Mouse (Mus musculus) intestine, postnatal 0 days (tissue): ENCODE data around the gene Txn2. TPM values are rescaled to one million over a fixed set of nuclear protein-coding genes. Genes with fewer than 3 reads are reported as not detected.

Experiments used
- ATAC-seq: fragments of 200-750 bp; cut with Nextera tagmentation; 2 replicates; pipeline ENCODE4 v1.8.0; 2017; ENCODE audit warnings: mild to moderate bottlenecking, moderate TSS enrichment, moderate library complexity
- H3K27ac ChIP-seq: fragments of 300-500 bp; sonication (generic); 2 replicates; pipeline ENCODE4 v1.5.1; 2014; ENCODE audit warnings: mild to moderate bottlenecking, low read depth, low read length, moderate library complexity
- H3K27me3 ChIP-seq: fragments of 300-500 bp; sonication (generic); replicated peaks from 2 replicates; pipeline ENCODE4 v1.6.1; 2014; ENCODE audit warnings: low read length, mixed read lengths; ENCODE audit not compliant: control insufficient read depth, insufficient read depth
- H3K36me3 ChIP-seq: fragments of 300-500 bp; sonication (generic); 2 replicates; pipeline ENCODE4 v1.6.1; 2014; ENCODE audit warnings: mild to moderate bottlenecking, moderate library complexity; ENCODE audit not compliant: control insufficient read depth, insufficient read depth
- H3K4me1 ChIP-seq: fragments of 300-500 bp; sonication (generic); replicated peaks from 2 replicates; pipeline ENCODE4 v1.6.1; 2014; ENCODE audit warnings: antibody characterized with exemption, low read length, mixed read lengths; ENCODE audit not compliant: control insufficient read depth, insufficient read depth
- H3K4me2 ChIP-seq: fragments of 300-500 bp; sonication (generic); replicated peaks from 2 replicates; pipeline ENCODE4 v1.6.1; 2014; ENCODE audit warnings: low read depth, mild to moderate bottlenecking, moderate library complexity
- H3K4me3 ChIP-seq: fragments of 300-500 bp; sonication (generic); 2 replicates; pipeline ENCODE4 v1.5.1; 2014; ENCODE audit warnings: low read depth, low read length
- H3K9ac ChIP-seq: fragments of 300-500 bp; sonication (generic); 2 replicates; pipeline ENCODE4 v1.6.1; 2014; ENCODE audit warnings: mild to moderate bottlenecking, low read depth, low read length
- H3K9me3 ChIP-seq: fragments of 300-500 bp; sonication (generic); 2 replicates; pipeline ENCODE4 v1.6.1; 2016; ENCODE audit warnings: mixed run types; ENCODE audit not compliant: control insufficient read depth
- CTCF ChIP-seq: sonication (generic); IDR thresholded peaks from 2 replicates; pipeline ENCODE4 v1.5.1; 2016; ENCODE audit warnings: low read depth, mild to moderate bottlenecking, control low read depth, antibody characterized with exemption, moderate library complexity
- WGBS: fragments of 180-500 bp; shearing (Covaris S2); extraction: QIAGEN DNeasy Blood & Tissue Kit; methylation state at CpG from one replicate; pipeline ENCODE4 v1.1.7; 2014; 5-methylcytosine and 5-hydroxymethylcytosine counted together
- polyA plus RNA-seq: library from polyadenylated mRNA; unstranded; fragments of >200 nt; fragmentation: Nextera tagmentation; extraction: Ambion mirVana; gene quantifications from 2 replicates; pipeline ENCODE4 v1.2.1, GENCODE M21; 2015

Gene Txn2
- polyA plus RNA-seq, 1 experiment from 2014 or later = 173 TPM

- Histone ChIP-seq H3K4me3 (no peak overlapping the region), H3K4me1 (no peaks in the 10 kb centered on the region; the same call in 1 of the 2 replicates), H3K36me3 (no peaks in the 10 kb centered on the region), H3K27ac (no peak overlapping the region), H3K9me3 (no peaks in the 10 kb centered on the region), H3K27me3 (no peaks in the 10 kb centered on the region), H3K9ac (no peak overlapping the region), H3K4me2 (no peak overlapping the region)
- TF ChIP-seq CTCF = no peak
- 45% methylated on average over 5 of the region's 5 CpGs for WGBS
- no peak for ATAC-seq
Measured at GRCm38 (mm10) chr15:77903176-77903575, 25.6 kb downstream of the Txn2 start.

GRCm38 (mm10) chr15:77894926-77895325, 33.9 kb downstream of the Txn2 start:
- H3K9ac ChIP-seq = no peak overlapping the region
- H3K4me2 ChIP-seq = no peak overlapping the region
- TF ChIP-seq CTCF = no peak
- no peaks in the 10 kb centered on the region for H3K27me3 ChIP-seq
- H3K4me3 ChIP-seq = no peak overlapping the region
- ATAC-seq = peak; percentile 25; the same call in 1 of the 2 replicates
- H3K36me3 ChIP-seq = no peaks in the 10 kb centered on the region
- 90% methylated on average over 13 of the region's 14 CpGs for WGBS
- H3K4me1 ChIP-seq = no peaks in the 10 kb centered on the region
- H3K9me3 ChIP-seq = no peaks in the 10 kb centered on the region
- no peak overlapping the region for H3K27ac ChIP-seq

GRCm38 (mm10) chr15:77893292-77893691, 35.5 kb downstream of the Txn2 start:
- Histone ChIP-seq H3K27me3 (no peaks in the 10 kb centered on the region), H3K4me2 (no peak overlapping the region), H3K9ac (no peak overlapping the region), H3K9me3 (no peaks in the 10 kb centered on the region), H3K4me3 (no peak overlapping the region), H3K4me1 (0 out of 2 replicates have a peak, but pooled peaks cover 4% of the 10 kb centered on the region), H3K36me3 (no peaks in the 10 kb centered on the region), H3K27ac (no peak overlapping the region)
- WGBS = 80% methylated on average over 10 of the region's 10 CpGs
- no peak for TF ChIP-seq CTCF
- ATAC-seq = no peak

DNA sequence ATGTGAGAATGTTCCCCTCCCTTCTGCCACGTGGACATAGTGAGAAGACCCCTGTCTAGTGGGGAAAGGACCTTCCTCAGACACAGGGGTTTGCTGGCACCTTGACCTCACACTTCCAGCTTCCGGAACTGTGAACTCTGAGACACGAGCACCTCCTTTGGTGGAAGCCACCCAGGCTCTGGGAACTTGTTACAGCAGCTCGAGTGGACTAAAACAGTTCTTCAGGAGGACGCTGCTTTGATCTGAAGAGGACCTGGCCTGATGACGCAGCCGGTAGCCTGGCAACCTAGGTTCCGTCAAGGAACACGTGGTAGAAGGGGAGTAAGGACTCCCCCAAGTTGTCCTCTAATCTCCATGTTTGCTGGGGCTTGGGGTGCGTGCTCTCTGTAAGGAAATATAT, 36.4 kb downstream of the Txn2 start:
- H3K36me3 ChIP-seq = no peaks in the 10 kb centered on the region
- no peak for ATAC-seq
- no peak overlapping the region for H3K4me3 ChIP-seq
- no peaks in the 10 kb centered on the region for H3K9me3 ChIP-seq
- H3K27me3 ChIP-seq = no peaks in the 10 kb centered on the region
- H3K9ac ChIP-seq = no peak overlapping the region
- no peak for TF ChIP-seq CTCF
- no peak overlapping the region for H3K27ac ChIP-seq
- no peak overlapping the region for H3K4me2 ChIP-seq
- WGBS = 88% methylated on average over 10 of the region's 10 CpGs
- 0 out of 2 replicates have a peak, but pooled peaks cover 4% of the 10 kb centered on the region for H3K4me1 ChIP-seq

DNA sequence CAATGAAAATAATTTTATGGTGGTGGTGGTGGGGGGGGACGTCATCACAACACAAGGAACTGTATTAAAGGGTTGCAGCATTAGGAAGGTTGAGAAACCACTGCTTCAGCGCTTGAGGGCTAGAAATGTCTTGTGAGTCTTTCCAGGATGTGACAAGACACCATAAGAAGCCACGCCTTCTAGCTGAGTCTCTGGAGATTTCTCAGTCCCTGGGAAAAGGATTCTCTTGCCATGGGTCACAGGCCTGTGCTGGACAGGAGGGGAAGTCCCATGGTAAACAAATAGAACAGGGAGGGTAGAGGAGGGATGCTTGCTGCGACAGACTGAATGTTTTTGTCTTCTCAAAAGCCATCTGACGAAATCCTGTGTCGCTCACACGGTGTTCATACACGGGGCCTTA, 37.0 kb downstream of the Txn2 start:
- Histone ChIP-seq H3K4me1 (0 out of 2 replicates have a peak, but pooled peaks cover 4% of the 10 kb centered on the region), H3K4me3 (no peak overlapping the region), H3K36me3 (no peaks in the 10 kb centered on the region), H3K27me3 (no peaks in the 10 kb centered on the region), H3K4me2 (no peak overlapping the region), H3K27ac (no peak overlapping the region), H3K9me3 (no peaks in the 10 kb centered on the region), H3K9ac (no peak overlapping the region)
- TF ChIP-seq CTCF = no peak
- 80% methylated on average over 8 of the region's 8 CpGs for WGBS
- ATAC-seq = no peak

DNA sequence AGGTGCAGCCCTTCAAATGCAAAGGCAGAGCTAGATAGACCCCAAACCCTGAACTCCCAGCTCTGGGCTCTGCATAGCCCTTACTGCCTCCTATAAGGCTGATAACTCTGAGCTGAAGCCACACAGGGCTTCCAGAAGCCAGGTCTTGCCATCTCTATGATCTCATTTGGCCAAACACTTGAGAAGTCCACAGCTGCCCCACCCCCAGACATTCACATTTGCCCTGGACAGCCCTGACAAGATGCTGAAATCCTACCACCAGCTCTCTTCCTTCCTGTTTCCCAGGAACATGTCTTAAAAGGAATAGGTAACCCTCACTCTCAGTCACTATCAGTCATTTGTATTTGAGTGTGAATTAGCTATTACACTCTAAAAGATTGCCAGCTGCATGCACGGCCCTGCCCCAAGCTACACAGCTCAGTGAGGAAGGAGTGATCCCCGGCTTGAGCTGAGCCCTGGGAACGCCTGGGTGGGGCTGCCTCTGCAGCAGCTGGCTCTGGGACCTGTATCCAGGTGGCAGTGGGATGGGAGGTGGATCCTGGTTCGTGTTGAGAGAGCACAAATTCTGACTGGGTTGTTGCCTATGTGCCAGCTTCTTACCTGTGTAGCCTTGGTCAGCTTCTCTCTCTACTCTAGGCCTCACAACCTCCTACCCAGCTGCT, 38.9 kb downstream of the Txn2 start:
- no peak overlapping the region for H3K27ac ChIP-seq
- 18% methylated on average over 4 of the region's 4 CpGs for WGBS
- ATAC-seq = peak; percentile 50; the same call in 1 of the 2 replicates
- no peaks in the 10 kb centered on the region for H3K27me3 ChIP-seq
- no peak overlapping the region for H3K4me3 ChIP-seq
- 0 out of 2 replicates have a peak, but pooled peaks cover 4% of the 10 kb centered on the region for H3K4me1 ChIP-seq
- no peak overlapping the region for H3K9ac ChIP-seq
- no peaks in the 10 kb centered on the region for H3K9me3 ChIP-seq
- H3K4me2 ChIP-seq = no peak overlapping the region
- no peaks in the 10 kb centered on the region for H3K36me3 ChIP-seq
- TF ChIP-seq CTCF = no peak

GRCm38 (mm10) chr15:77888286-77888685, 40.5 kb downstream of the Txn2 start:
- H3K36me3 ChIP-seq = no peaks in the 10 kb centered on the region
- no peaks in the 10 kb centered on the region for H3K27me3 ChIP-seq
- H3K27ac ChIP-seq = no peak overlapping the region
- H3K9me3 ChIP-seq = no peaks in the 10 kb centered on the region
- no peak overlapping the region for H3K9ac ChIP-seq
- no peak for ATAC-seq
- peaks cover 8% of the 10 kb centered on the region; the same call in 1 of the 2 replicates for H3K4me1 ChIP-seq
- no peak overlapping the region for H3K4me2 ChIP-seq
- TF ChIP-seq CTCF = no peak
- WGBS = 63% methylated on average over 7 of the region's 7 CpGs
- no peak overlapping the region for H3K4me3 ChIP-seq
